Mouse (Mus musculus) testis, adult 2 months (tissue): Measurements from ENCODE around the gene Ralgps1. TPM values are rescaled to one million over a fixed set of nuclear protein-coding genes. Genes with fewer than 3 reads are reported as not detected.

Experiments
- H3K27ac ChIP-seq: fragments of 200-500 bp; 2 replicates; pipeline ENCODE4 v1.5.1; 2012; ENCODE audit warnings: low read depth, low read length; ENCODE audit not compliant: control insufficient read depth, insufficient read depth
- H3K27me3 ChIP-seq: fragments of 200-500 bp; 2 replicates; pipeline ENCODE4 v1.6.1; 2012; ENCODE audit warnings: mild to moderate bottlenecking, low read length, moderate library complexity; ENCODE audit not compliant: control insufficient read depth, insufficient read depth
- H3K36me3 ChIP-seq: fragments of 200-500 bp; 2 replicates; pipeline ENCODE4 v1.6.1; 2012; ENCODE audit warnings: mild to moderate bottlenecking, low read length; ENCODE audit not compliant: control insufficient read depth, insufficient read depth
- H3K4me1 ChIP-seq: fragments of 200-500 bp; 2 replicates; pipeline ENCODE4 v1.6.1; 2012; ENCODE audit warnings: low read length; ENCODE audit not compliant: control insufficient read depth, insufficient read depth
- H3K4me3 ChIP-seq: fragments of 200-500 bp; 2 replicates; pipeline ENCODE4 v1.5.1; 2012; ENCODE audit warnings: low read depth, mild to moderate bottlenecking, low read length, moderate library complexity, mixed read lengths; ENCODE audit not compliant: control insufficient read depth
- CTCF ChIP-seq: fragments of 200-500 bp; IDR thresholded peaks from 2 replicates; pipeline ENCODE4 v1.5.1; 2012; ENCODE audit warnings: low read depth, mild to moderate bottlenecking, inconsistent platforms, low read length, moderate library complexity; ENCODE audit not compliant: control insufficient read depth, insufficient read depth, insufficient replicate concordance
- POLR2A ChIP-seq: fragments of 200-500 bp; IDR thresholded peaks from 2 replicates; pipeline ENCODE4 v1.6.1; 2012; ENCODE audit warnings: low read depth, mild to moderate bottlenecking, inconsistent platforms, low read length, moderate library complexity; ENCODE audit not compliant: control insufficient read depth
- polyA plus RNA-seq: library from polyadenylated mRNA; depleted of rRNA; stranded (reverse); fragments of >200 nt; gene quantifications from 2 replicates; pipeline ENCODE4 v1.2.3, GENCODE M21; 2012

Ralgps1 gene
- polyA plus RNA-seq, 1 experiment = 33.0 TPM

- Histone ChIP-seq H3K4me1 (no peaks in the 10 kb centered on the region), H3K27ac (no peak overlapping the region), H3K4me3 (no peak overlapping the region), H3K27me3 (no peaks in the 10 kb centered on the region), H3K36me3 (0 out of 2 replicates have a peak, but pooled peaks cover 1% of the 10 kb centered on the region)
- TF ChIP-seq CTCF (no peak), POLR2A (no peak)
Observed at GRCm38 (mm10) chr2:33315233-33316062, 55.8 kb downstream of the Ralgps1 start.

- TF ChIP-seq CTCF (no peak), POLR2A (no peak)
- H3K27me3 ChIP-seq = no peaks in the 10 kb centered on the region
- no peaks in the 10 kb centered on the region for H3K4me1 ChIP-seq
- H3K36me3 ChIP-seq = no peaks in the 10 kb centered on the region
- H3K4me3 ChIP-seq = no peak overlapping the region
- no peak overlapping the region for H3K27ac ChIP-seq
Observed at GRCm38 (mm10) chr2:33309426-33309825, 61.9 kb downstream of the Ralgps1 start.

GRCm38 (mm10) chr2:33306565-33306964, 64.7 kb downstream of the Ralgps1 start:
- H3K27ac ChIP-seq = no peak overlapping the region
- no peak overlapping the region for H3K4me3 ChIP-seq
- TF ChIP-seq POLR2A (no peak), CTCF (no peak)
- no peaks in the 10 kb centered on the region for H3K4me1 ChIP-seq
- peaks cover 2% of the 10 kb centered on the region; the same call in 1 of the 2 replicates for H3K36me3 ChIP-seq
- H3K27me3 ChIP-seq = no peaks in the 10 kb centered on the region

- Histone ChIP-seq H3K36me3 (peaks cover 2% of the 10 kb centered on the region; the same call in 1 of the 2 replicates), H3K4me1 (peaks cover 2% of the 10 kb centered on the region; the same call in 1 of the 2 replicates), H3K27me3 (no peaks in the 10 kb centered on the region), H3K27ac (no peak overlapping the region), H3K4me3 (no peak overlapping the region)
- TF ChIP-seq CTCF (no peak), POLR2A (no peak)
Observed at GRCm38 (mm10) chr2:33303416-33303947, 67.8 kb downstream of the Ralgps1 start.

- H3K27ac ChIP-seq = no peak overlapping the region
- no peak overlapping the region for H3K4me3 ChIP-seq
- TF ChIP-seq POLR2A = no peak
- TF ChIP-seq CTCF = no peak
- peaks cover 2% of the 10 kb centered on the region; the same call in 1 of the 2 replicates for H3K4me1 ChIP-seq
- no peaks in the 10 kb centered on the region for H3K27me3 ChIP-seq
- peaks cover 2% of the 10 kb centered on the region; the same call in 1 of the 2 replicates for H3K36me3 ChIP-seq
Observed at GRCm38 (mm10) chr2:33302828-33303227, 68.5 kb downstream of the Ralgps1 start.

- TF ChIP-seq CTCF (no peak), POLR2A (no peak)
- Histone ChIP-seq H3K27me3 (no peaks in the 10 kb centered on the region), H3K4me3 (no peak overlapping the region), H3K4me1 (peaks cover 2% of the 10 kb centered on the region; the same call in 1 of the 2 replicates), H3K36me3 (peaks cover 2% of the 10 kb centered on the region; the same call in 1 of the 2 replicates), H3K27ac (no peak overlapping the region)
Observed at GRCm38 (mm10) chr2:33302405-33302804, 68.9 kb downstream of the Ralgps1 start.

GRCm38 (mm10) chr2:33300371-33301046, 70.8 kb downstream of the Ralgps1 start:
- peaks cover 2% of the 10 kb centered on the region; the same call in 1 of the 2 replicates for H3K36me3 ChIP-seq
- H3K4me3 ChIP-seq = no peak overlapping the region
- H3K4me1 ChIP-seq = peaks cover 2% of the 10 kb centered on the region; the same call in 1 of the 2 replicates
- H3K27me3 ChIP-seq = no peaks in the 10 kb centered on the region
- TF ChIP-seq POLR2A (no peak), CTCF (no peak)
- no peak overlapping the region for H3K27ac ChIP-seq
